ENCODE assay signal across 1 mouse cellular context in the genomic region with DNA sequence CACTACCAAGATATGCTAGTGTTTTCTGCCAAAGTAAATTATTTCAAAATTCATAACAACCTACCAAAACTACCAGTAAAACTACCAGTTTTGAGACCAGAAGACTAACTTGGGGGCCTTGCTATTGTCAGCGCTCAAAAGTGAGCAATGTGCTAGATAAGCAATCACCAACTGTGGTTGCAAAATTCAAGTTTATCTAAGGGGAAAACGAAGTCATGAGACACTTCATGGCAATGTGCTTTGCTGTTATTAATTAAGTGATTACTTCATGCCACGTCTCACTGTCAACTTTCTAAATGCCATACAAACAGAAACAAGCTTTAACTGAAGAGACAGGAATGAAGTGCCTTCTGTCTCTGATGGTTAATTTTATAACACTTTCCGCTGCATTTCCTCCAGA.
A peak's percentile ranks its signal among the peaks of the same experiment; 100 is the strongest.
TF ChIP-seq lines count a peak whose summit lies in the region.

TSS of gene Mmp27 (plus strand) at position 235 of the 400 bp plus-strand sequence.

TF ChIP-seq in MEL, 35 proteins besides CTCF, POLR2A, EP300 and RAD21:
- TF ChIP-seq MYC (IDR thresholded peaks at IDR 0.05; ENCODE audit: low read depth, low read length): peak; percentile 82; the same call in 1 of the 2 replicates
- TF ChIP-seq TBP (IDR thresholded peaks at IDR 0.05; ENCODE audit: low read depth, low read length): no peak
- TF ChIP-seq ETS1 (IDR thresholded peaks at IDR 0.05; ENCODE audit: low read depth, low read length): peak; percentile 87
- TF ChIP-seq JUND (IDR thresholded peaks at IDR 0.05; ENCODE audit: low read depth, low read length): no peak
- TF ChIP-seq BHLHE40 (IDR thresholded peaks at IDR 0.05; ENCODE audit: borderline replicate concordance, low read depth, low read length): peak; percentile 62; the same call in 1 of the 2 replicates
- TF ChIP-seq MAX (IDR thresholded peaks at IDR 0.05; ENCODE audit: low read length): peak; percentile 88
- peak; percentile 5; the same call in 1 of the 2 replicates for TF ChIP-seq SMC3 (IDR thresholded peaks at IDR 0.05; ENCODE audit: low read depth, low read length)
- TF ChIP-seq ZNF384 (IDR thresholded peaks at IDR 0.05; ENCODE audit: low read depth, low read length): 0 out of 2 replicates have a peak, but pooled peaks have one; percentile 43
- no peak for TF ChIP-seq ZMIZ1 (IDR thresholded peaks at IDR 0.05; ENCODE audit: low read depth, low read length)
- peak; percentile 75 for TF ChIP-seq TCF12 (IDR thresholded peaks at IDR 0.05; ENCODE audit: low read depth, low read length)
- peak; percentile 88 for TF ChIP-seq GATA1 (IDR thresholded peaks at IDR 0.05; ENCODE audit: low read depth, low read length)
- no peak for TF ChIP-seq MAZ (IDR thresholded peaks at IDR 0.05; ENCODE audit: low read depth, low read length)
- peak; percentile 82 for TF ChIP-seq SIN3A (IDR thresholded peaks at IDR 0.05; ENCODE audit: low read length)
- TF ChIP-seq NELFE (IDR thresholded peaks at IDR 0.05; ENCODE audit: low read depth, low read length): no peak
- no peak for TF ChIP-seq USF2 (IDR thresholded peaks at IDR 0.05; ENCODE audit: borderline replicate concordance in 1 of 2, insufficient read depth in 1 of 2, low read depth in 1 of 2, low read length in 2 of 2)
- TF ChIP-seq E2F4 (IDR thresholded peaks at IDR 0.05; ENCODE audit: borderline replicate concordance, low read depth, low read length): no peak
- peak; percentile 90 for TF ChIP-seq RCOR1 (IDR thresholded peaks at IDR 0.05; ENCODE audit: low read depth, low read length)
- peak; percentile 36; the same call in 1 of the 2 replicates for TF ChIP-seq MEF2A (IDR thresholded peaks at IDR 0.05; ENCODE audit: extremely low read depth, insufficient replicate concordance, low read depth, low read length, poor library complexity, severe bottlenecking)
- 0 out of 2 replicates have a peak, but pooled peaks have one; percentile 41 for TF ChIP-seq HCFC1 (IDR thresholded peaks at IDR 0.05; ENCODE audit: low read depth, low read length)
- no peak for TF ChIP-seq ZC3H11A (IDR thresholded peaks at IDR 0.05; ENCODE audit: low read depth, low read length)
- no peak for TF ChIP-seq UBTF (IDR thresholded peaks at IDR 0.05; ENCODE audit: borderline replicate concordance, insufficient read depth, low read depth, low read length)
- peak; percentile 67 for TF ChIP-seq MYB (IDR thresholded peaks at IDR 0.05; ENCODE audit: low read depth, low read length)
- TF ChIP-seq NRF1 (IDR thresholded peaks at IDR 0.05; ENCODE audit: insufficient read depth, low read depth, low read length, poor library complexity, severe bottlenecking): no peak
- peak; percentile 53; the same call in 1 of the 2 replicates for TF ChIP-seq USF1 (IDR thresholded peaks at IDR 0.05; ENCODE audit: low read depth, low read length)
- TF ChIP-seq CHD1 (IDR thresholded peaks at IDR 0.05; ENCODE audit: low read depth, low read length): no peak
- TF ChIP-seq CHD2 (IDR thresholded peaks at IDR 0.05; ENCODE audit: low read length): no peak
- no peak for TF ChIP-seq ELF1 (IDR thresholded peaks at IDR 0.05; ENCODE audit: low read depth, low read length)
- no peak for TF ChIP-seq POLR2AphosphoS5 (IDR thresholded peaks at IDR 0.05; ENCODE audit: borderline replicate concordance, low read depth, low read length)
- no peak for TF ChIP-seq TAL1 (IDR thresholded peaks at IDR 0.05; ENCODE audit: low read length)
- TF ChIP-seq MXI1 (IDR thresholded peaks at IDR 0.05; ENCODE audit: low read depth, low read length): peak; percentile 76
- TF ChIP-seq POLR2AphosphoS2 (IDR thresholded peaks at IDR 0.05; ENCODE audit: low read length): no peak
- TF ChIP-seq MAFK (IDR thresholded peaks at IDR 0.05; ENCODE audit: borderline replicate concordance, low read depth, low read length): no peak; the same call in 1 of the 2 replicates
- no peak for TF ChIP-seq ZKSCAN1 (IDR thresholded peaks at IDR 0.05; ENCODE audit: low read depth, low read length)
- peak; percentile 51 for TF ChIP-seq KAT2A (conservative IDR thresholded peaks at IDR 0.05; ENCODE audit: low read depth, low read length)
- TF ChIP-seq GABPA (IDR thresholded peaks at IDR 0.05; ENCODE audit: low read depth, low read length): no peak
TF ChIP-seq in MEL: peak in this region for 16.
